Mouse (Mus musculus): Measurements from ENCODE around the gene Stxbp5.

DNA sequence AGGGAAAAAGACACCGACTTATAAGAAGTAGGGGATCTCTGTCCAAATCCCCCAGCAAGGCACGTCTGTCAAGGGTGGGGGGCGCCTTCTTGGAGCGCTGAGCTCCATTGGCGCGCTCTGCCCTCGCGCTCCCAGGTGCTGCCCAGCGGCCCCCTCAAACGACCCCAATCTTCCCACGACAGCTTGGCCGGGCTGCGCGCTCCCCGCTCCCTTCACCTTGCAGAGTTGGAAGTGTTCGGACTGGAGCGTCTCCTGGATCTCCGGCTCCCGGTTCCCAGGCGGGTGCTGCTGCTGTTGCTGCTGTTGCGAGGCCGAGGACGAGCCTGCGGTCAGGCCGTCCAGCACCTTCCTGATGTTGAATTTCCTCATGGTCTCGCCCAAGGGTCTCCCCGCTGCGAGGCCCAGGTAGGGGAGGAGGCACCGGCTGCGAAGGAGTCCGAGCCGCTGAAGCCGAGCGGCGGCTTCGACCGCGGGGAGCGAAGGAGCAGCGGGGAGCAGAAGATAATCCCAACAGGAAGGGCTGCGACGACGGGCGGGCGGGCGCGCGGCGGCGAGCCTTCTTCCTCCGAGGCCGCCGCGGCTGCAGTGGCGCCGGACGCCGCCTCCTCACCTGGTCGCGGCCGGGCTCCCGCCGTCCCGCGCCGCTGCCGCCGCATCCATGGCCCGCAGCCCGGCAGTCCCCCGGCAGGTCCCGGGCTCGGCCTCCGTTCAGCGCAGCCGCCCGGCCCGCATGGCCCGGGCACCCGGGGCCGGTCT, 386 bp downstream of the Stxbp5 start:
- TF ChIP-seq CTCF (IDR thresholded peaks at IDR 0.05; ENCODE audit: low read depth) = no peak
- TF ChIP-seq EP300 (optimal IDR thresholded peaks at IDR 0.05) = no peak

Data from stomach, postnatal 0 days (tissue).